Mouse (Mus musculus) urinary bladder, adult 18-20 months (tissue): ENCODE measurements around the gene Slc10a3.
"Not testable (repeated sequence)": the region's sequence is repeated elsewhere in the genome, so short reads cannot be mapped to it uniquely, and the experiment has no call there.

Experiments
- DNase-seq, 2 experiments: peaks; one replicate each; pipeline ENCODE4 v3.0.0; 2022; ENCODE audit warnings: low spot score in 2 of 2, mixed read lengths in 2 of 2

The Slc10a3 gene

DNA sequence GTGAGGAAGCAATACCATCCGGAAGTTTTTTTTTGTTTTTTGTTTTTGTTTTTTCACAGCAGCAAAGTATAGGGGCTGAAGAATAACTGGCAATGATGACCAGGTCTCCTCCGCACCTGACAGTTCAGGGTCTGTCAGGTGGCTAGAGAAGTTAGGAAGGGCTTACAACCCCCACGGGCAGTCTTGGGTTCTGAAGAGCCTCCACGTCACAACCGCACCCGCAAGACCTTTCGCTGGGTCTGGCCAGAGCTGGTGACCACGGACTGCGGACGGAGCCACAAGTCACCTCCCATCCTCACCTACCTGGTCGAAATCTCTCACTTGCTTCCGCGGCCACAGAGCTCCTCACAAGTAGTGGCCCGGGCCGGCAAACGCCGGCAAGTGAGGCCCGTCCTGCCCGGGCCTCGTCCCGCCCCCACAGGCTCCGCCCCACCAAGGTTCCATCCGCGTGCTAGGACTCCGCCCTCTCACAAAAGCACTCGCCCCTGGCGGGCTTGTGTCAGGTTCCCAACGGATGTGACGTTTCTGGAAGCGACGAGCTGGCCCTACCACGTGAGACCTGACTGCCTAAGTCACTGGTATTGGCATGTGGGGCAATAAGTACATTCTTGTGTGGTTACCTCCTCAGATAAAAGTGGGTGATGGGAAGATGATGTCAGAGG, at the start of gene Slc10a3, which contains the start of gene Ubl4a:
Slc10a3 (minus strand) TSS at position 462 of the 662 bp plus-strand sequence.
Ubl4a (minus strand) TSS at position 331 of the 662 bp plus-strand sequence.
- peak; percentile 58 to 81 for DNase-seq

DNA sequence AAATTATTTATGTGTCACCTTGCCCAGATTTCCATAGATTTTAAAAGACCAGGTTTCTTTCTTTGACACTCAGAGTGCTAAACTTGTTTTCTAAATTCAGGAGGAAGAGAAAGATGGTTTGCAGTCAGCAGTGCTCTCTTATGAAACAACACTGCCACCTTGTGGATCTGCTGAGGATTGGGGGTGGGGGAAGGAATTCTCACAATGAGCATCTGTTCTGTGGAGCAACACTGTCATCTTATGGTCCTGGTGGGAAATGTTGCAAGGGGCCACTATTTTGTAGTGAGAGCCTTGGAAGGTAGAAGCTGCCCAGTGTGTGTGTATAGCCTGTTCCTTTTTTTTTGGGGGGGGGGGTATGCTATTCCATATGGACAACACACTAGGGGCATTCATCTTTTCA, 40.2 kb upstream of the Slc10a3 start:
- peak in 1 of 2 experiments; percentile 43 for DNase-seq

DNA sequence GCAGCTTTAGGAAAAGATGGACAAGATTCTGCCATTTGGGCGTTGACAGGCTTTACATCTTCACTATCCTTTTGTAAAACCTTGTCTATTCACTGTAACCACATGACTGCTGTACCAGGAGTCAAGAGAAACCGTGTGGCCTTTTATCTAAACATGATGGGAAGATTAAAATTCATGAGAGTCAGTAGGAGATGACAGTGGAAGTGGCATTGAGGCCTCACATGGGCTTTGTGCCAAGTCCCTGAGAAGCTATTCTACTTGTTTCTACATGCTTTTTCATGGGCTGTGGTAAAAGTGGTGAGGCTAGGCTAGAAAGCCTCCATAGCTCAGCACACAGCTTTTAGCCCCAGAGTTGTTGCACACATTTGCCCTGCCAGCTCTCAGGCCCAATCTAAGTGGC, 35.2 kb upstream of the Slc10a3 start:
- no peak for DNase-seq

DNA sequence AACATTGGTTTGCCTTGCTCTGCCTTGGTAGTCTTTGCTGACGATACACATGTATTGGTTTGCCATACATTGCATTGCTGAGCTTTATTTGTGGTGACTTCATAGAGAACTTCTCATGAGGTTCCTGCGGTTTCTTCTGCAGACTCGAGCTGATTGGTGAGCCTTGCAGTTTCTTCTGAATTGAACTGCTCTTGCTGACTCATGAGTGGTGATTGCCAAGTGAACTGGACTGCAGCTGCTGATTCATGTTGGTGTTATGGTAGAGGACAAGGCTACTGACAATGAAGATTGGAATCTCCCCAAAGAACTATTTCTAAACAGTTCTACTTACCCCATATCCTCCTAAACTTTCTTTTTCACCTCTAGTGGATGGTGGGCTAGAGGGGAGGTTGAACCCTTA, 27.0 kb upstream of the Slc10a3 start:
- DNase-seq: no peak

DNA sequence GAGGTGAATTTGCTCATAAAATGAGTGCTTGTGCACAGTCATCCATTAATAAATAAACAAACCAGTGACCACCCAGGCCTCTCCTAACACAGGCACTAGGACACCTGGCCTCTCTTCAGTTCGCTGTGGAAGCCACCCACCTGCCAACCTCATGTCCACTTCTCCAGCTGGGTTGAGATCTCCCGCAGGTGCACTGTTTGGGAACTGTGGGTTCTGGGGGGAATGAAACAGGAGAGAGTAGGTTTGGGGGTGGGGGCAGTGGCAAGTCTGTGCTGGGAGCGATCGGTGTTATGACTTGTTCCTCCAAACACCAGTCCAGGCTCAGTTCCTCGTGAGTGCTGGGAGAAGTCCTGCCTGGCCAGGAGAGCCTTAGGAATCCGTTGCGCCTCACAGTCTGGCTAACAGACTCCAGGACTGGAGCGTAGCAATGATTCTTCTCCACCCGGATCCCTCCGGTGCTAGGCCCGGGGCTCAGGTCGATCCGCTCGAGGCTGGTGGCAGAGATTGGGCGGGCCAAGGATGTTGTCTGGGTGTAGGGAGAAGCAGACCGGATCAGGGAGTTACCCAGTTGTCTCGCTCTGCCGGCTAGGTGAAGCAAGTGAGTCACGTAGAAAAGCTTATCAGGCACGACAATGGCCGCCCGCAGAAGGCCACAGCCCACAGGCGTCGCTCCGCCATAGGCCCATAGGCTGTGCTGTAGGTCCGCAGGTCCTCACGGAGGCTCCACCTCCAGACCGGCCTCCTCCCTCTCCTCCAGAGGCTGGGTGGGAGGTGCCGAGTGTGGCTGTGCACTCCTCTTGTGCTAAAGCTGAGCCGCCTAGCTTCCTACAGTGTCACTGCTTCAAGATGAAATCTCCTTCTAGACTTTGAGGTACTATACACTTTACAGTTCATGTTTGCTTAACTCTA, 19.6 kb upstream of the Slc10a3 start, which contains the start of the genes Fam3a and Ikbkg:
Fam3a (minus strand) TSS at position 738 of the 909 bp plus-strand sequence.
Ikbkg (plus strand) TSS at position 756 of the 909 bp plus-strand sequence.
- peak; percentile 53 to 77 for DNase-seq

DNA sequence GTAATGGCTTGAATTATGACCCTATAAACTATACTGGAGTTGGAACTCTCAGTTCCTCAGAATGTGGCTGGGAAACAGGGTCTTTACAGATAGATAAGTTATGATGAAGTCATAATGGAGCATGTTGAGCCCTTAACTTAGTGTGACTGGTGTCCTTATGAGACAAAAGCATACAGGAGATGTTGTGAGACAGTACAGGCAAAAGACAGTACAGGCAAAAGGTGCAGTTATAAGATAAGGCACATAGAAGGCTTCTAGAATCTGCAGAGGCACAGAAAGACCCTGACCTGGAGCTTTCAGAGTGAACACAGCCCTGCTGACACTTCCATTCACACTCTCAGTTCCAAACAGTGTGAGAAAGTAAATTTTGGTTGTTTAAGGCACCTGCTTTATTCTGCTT, 15.0 kb upstream of the Slc10a3 start:
- DNase-seq: no peak

DNA sequence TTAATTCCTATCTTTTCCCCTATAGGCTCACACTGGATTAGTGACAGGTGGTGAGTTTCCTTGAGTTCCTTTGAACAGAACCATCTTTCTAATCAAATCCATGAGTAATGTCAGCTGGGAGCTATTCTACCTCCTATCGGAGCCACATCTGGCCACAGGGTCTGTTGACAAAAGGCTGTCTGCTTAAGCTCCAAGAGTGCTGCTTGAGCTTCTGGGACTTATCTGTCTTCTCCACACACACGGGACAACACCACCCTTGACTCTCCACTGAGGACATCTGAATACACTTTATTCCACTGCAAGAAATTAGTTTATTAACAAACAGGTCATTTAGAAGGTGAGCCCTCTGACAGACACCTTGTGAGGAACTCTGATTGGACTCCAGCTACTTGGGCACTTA, 11.3 kb upstream of the Slc10a3 start:
- DNase-seq: no peak

DNA sequence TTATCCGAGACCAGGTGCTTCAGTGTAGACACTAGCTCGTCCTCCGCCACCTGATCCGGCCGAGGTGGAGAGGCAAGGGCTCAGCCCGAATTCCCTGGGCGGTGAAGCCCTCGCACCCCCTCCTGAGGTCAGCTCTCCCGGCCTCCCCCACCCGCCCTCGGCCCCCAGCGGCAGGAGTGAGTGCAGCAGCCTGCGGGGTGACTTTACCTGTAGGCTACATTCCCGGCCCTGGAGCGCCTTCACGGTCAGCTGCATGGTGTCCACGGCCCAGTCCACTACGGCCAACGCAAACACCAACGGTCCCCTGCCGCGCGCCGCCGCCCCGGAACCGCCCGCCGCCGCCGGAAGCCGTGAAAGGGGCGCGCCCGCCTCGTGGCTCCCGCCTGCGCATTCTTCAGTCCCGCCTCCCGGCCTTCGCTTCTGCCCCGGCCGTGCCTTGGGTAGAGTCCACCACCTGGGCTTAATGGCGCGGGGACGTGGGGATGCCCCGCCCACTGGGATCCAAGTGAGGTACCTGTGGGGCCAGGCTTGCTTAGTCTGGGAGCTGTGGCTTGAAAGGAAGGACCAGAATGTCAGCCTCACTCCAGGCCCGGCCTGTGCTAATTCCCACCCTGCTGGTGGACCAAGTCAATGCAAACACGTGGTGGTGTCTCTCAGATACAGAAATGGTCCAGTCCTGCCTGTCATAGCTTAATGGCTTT, 4.8 kb downstream of the Slc10a3 start:
- DNase-seq: peak; percentile 54 to 68

DNA sequence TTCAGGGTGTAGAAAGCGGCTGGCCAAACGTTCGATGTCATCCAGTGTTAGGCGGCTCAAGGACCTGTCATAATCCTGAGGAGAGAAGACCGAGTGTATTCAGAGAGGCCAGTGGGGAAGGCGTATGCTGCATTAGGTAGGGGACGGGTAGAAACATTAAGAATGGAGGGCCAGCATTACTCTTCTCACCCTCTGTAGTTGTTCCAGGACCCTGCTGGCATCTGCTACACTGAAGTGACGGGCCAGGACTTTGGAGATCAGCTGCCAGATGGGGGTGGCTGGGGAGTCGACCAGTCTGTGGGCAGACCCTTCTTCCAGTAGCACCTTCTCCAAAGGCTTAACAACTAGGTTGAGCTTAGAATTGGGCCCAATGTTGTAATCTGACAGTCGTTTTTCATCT, 5.6 kb downstream of the Slc10a3 start:
- peak in 1 of 2 experiments; percentile 2 for DNase-seq

DNA sequence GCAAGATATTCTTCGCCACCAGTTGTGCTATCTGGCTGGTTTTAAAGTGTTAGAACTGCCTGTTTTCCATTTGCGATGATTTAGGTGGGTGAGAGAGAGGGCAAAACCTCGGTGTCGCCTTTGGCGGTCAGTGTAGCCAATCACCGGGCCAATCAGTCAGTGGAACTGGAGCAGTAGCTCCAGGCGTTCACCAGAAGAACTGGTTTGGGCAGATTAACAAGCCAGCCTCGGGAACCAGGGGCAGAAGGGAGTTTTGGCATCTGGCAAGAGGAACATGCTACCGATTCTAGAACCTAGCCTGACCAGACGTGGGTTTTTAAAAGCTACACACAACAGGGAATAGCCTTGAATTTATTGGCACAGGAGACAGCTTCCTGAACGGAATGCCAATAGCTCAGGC, 14.0 kb downstream of the Slc10a3 start:
- peak; percentile 6 to 28 for DNase-seq

DNA sequence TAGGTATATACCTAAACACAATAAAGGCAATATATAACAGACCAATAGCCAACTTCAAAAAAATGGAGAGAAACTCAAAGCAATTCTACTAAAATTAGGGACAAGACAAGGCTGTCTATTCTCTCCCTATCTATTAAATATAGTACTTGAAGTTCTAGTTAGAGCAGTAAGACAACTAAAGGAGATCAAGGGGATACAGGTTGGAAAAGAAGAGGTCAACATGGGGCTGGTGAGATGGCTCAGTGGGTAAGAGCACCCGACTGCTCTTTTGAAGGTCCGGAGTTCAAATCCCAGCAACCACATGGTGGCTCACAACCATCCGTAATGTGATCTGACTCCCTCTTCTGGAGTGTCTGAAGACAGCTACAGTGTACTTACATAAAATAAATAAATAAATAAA, 16.1 kb downstream of the Slc10a3 start:
- DNase-seq: not testable (repeated sequence)

DNA sequence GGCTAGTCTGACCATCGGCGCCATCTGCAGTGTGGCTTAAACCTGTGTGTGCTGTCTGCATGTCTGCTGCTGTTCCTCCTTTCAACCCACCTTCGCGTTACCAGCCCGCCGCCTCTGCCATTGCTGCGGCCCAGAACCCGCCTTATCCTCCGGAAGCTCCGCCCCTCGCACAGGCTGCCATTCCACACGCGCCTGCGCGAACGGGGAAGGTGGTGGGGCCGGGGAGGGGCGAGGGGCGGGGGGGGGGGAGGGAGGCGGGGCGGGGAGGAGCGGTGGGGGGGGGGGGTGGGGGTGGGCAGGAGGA, 19.7 kb downstream of the Slc10a3 start, which contains the start of gene Lage3:
Lage3 (minus strand) TSS at position 152 of the 304 bp plus-strand sequence.
- DNase-seq: peak; percentile 42 to 65

DNA sequence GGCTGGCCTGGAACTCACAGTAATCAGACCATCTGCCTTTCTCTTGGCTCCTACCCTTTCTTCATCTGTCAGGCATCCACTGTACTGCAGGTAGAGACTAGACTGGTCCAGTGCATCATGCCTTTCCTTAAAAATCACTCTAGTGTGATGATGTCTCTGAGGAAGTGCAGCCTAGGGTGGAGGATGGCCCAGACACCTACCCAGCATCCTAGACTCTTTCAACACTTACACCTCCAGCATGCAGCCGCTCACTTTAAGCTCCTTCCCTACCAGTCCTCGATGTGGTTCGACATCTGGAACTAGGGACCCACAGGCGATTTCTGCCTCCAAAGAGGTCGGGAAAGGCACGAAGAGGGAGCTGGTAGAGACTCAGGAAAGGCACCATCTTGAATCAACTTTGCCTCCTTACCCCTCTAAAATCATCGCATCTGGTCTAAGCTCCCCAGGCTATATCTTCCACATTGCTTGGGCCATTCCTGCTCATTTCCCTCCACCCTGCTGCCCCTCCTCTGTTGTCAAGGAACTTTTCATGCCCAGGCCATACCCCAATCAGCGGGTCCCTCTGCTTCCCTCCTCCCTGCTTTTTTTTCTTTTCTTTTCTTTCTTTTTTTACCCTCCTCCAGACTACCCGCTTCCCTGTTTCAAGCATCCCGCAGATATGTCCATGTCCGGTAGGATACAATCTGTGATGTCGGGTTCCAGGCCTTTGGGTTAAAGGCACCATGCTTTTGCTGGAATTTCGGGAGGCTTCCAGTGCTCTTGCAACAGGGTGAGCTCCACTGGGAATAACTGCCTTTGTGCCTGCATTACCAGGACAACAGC, 20.3 kb downstream of the Slc10a3 start:
- no peak for DNase-seq

DNA sequence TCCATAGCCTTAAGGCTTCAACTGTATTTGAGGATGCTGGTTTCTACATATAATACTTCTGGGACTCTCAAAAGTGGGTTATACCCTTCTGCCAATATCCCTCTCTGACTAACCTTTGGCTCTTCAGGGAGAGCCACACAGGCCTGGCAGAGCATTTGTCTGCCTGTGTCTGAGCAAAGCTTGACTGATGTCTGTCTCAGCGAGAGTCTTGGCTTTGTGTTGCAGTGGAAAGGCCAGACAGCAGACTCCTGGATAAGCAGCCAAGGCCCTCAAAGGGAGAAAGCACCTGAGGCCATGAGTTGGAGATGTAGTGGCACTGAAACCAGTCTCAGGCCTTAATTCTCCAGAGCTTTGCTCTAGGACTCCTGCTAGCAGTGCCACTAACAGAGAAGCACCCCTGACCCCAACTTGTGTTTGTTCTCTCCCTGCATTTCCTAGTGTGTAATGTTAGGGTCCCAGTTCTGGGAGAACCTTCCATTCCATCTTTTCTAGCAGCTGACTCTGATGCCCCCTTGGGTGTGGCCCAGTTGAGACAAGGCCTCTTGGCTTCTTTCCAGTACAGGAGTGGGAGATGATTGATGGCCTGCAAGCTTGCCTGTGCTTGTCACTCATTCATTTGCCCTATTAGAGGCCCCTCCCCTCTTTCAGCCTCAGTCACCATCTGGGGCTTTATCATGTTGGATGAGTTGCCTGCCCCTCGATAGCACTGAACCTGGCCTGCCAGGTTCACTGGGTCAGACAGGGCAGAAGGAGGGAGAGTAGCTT, 42.8 kb downstream of the Slc10a3 start:
- DNase-seq: no peak

DNA sequence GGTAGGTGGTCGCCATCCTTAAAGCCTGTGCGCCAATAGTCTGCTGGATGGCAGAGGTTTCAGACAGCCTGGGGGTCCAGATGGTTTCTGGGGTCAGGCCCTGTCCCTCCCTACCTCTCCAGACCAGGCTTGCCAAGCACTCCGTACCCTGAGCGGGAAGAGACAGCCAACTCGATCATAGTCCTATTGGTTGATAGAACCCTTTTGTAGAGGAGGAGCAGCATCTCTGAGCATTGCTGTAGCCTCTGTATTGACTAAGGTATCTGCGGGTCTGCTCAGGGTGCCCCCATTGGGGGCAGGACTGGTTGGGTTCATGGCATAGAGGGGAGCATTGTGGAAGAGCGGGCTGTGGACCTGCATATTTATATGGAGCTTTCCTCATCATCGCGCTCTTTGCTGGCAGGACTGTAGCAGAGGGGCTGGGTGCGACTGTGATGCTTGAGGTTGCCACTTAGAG, 43.9 kb downstream of the Slc10a3 start:
- DNase-seq: no peak

DNA sequence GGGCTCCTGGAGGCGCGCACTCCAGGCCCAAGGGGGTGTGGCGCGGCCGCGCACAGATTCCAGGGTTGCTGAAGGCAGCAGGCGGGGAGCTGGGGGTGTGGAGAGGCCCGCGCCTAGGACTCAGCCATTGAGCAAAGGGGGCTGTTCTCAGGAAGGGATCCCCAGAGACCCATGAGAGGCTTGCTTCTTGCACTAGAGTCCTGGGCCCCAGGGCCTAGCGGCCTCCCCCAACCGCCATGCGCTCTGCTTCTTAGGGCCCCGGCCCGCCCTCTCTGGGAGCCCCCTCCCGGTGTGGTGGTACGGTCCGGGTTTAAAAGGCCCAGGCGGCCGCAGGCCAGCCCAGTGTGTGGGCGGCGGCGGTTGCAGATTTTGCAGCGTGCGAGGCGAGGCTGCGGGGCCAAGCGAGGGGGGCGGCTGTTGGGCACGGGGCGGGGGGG, 44.4 kb downstream of the Slc10a3 start, which contains the start of gene Plxna3:
Plxna3 (plus strand) TSS at position 342 of the 437 bp plus-strand sequence.
- DNase-seq: peak; percentile 64
